Mouse (Mus musculus) thymus, adult 2 months (tissue): ENCODE data around the gene Zfp292.

Source experiments
- CTCF ChIP-seq: fragments of 200-500 bp; IDR thresholded peaks from 2 replicates; pipeline ENCODE4 v1.5.1; 2012; ENCODE audit warnings: mild to moderate bottlenecking, control low read depth, low read length, moderate library complexity, borderline replicate concordance; ENCODE audit not compliant: control insufficient read depth, poor library complexity, insufficient read depth; ENCODE audit errors: extremely low read depth
- POLR2A ChIP-seq: fragments of 200-500 bp; IDR thresholded peaks from 2 replicates; pipeline ENCODE4 v1.6.1; 2012; ENCODE audit warnings: mild to moderate bottlenecking, low read length, control low read depth, moderate library complexity; ENCODE audit not compliant: control insufficient read depth, poor library complexity, insufficient read depth; ENCODE audit errors: extremely low read depth

DNA sequence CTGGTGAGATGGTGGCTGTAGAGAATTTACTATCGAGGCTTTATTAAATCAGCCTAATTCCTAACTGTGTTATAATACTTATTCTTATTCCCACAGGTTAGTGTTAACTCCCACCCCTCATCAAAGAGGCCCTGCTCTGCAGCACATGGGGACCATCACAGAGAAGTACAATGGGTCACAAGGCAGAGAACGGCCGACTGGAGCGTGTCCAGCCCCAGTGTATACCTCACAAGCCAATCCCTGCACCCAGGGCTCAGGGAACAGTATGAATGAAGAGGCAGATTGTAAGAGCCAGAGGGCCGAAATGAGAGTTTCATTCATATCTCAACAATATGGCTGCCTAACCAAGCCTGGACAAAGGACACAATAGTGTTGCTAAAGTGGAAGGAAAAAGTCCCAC lies 86.5 kb downstream of the Zfp292 start:
- TF ChIP-seq CTCF (no peak), POLR2A (no peak)
